Mouse (Mus musculus): ENCODE results near the gene Fezf2. TPM values are rescaled to one million over a fixed set of nuclear protein-coding genes. Genes with fewer than 3 reads are reported as not detected.

Gene Fezf2
- under 1 TPM in 1 of 2 experiments, not detected in 1; 0.12 TPM for total RNA-seq (2021)
- long read RNA-seq, experiment 1 = 0 reads
- long read RNA-seq, experiment 2 = 0 reads

DNA sequence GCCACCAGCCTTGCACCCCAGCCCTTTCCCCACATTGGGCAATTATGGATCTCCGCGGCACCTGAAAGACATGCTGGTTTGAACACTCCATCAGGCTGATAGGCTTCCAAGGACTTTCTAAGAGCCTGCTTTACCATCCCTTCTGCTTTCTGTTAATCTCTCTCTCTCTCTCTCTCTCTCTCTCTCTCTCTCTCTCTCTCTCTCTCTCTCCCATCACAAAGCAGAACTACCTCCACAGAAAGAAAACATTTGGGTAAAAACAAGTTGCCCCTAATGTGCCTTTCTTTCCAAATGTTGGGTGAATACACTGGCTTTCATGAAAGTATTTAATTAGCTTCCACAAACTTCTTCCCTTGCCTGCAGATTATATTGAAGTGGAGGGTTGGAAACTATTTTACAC, at the start of gene Fezf2:
Gene Fezf2, minus strand, starts transcription at position 101 of the 400 bp plus-strand sequence.
- intact Hi-C loops (cut with DNase I) = no loop called here
- DNase-seq = no peak

DNA sequence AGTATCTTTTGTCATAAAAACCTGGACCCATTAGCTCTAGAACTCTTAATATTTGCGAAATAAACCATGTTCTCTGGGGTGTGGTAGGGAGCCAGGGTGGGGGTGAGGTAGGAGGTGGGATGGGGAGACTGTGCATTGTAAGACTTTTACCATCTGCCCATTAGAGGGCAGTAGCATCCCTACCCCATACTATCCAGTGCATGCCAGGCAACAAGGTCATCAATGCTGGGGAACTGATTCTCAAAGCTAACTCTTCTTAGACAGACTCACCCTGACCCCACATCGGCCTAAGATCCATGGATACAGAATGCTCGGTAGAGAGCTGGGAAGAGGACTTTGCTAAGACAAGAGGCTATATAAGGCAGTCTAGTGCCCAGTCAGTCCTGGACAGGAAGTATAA, 49.6 kb upstream of the Fezf2 start:
- intact Hi-C loops (cut with DNase I) = loop anchor here (10.0 kb wide), 1 partner anchor 127 kb away; no protein-coding TSS in a partner anchor
- no peak for DNase-seq

DNA sequence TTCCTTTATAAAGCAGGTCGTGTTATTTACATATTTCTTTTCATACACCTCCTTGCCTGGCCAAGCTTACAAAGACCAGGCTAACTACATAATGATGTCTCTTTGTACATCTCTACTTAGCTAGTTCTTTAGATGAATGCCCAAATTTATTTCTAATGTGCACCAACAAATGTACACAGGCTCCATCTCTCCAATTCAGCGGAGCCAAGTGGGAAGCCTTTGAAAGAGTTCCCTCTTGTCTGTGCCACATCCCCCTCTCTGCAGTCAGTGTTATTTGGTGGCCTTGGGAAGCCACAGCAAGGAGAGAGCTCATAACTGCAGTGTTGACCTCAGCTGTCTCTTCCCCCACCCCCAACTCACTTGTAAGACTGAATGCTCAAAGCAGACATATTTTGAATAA, 46.3 kb upstream of the Fezf2 start:
- no peak for DNase-seq
- intact Hi-C loops (cut with DNase I) = loop anchor here (10.0 kb wide), 1 partner anchor 130 kb away; no protein-coding TSS in a partner anchor

DNA sequence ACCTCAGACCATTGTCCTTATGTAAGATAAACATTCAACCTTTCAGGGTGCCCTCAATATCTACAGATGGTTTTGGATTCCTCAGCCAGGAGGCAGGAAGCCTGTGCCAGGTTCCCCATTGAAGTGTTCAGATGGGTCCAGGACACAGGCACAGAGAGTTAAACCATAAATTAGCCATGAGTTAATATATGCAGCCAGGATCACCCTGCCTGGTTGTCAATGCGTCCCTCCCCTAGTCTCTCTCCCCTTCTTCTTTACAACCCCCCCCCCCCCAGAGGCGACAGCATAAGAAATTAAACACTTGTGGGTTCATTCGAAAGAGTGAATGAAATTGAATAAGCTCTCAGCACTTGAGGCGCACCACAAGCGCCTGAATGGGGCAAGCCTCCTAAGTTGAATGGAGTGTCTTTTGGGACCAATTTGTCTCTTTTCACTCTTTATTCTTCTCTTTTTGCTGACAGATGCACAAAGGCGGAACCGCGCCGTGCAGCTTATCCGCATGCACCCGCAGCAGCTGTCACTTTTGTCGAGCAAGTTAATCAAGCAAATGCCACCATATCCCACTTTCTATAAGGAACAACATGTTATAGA, 45.4 kb upstream of the Fezf2 start:
- intact Hi-C loops (cut with DNase I) = loop anchor here (10.0 kb wide), 1 partner anchor 131 kb away; no protein-coding TSS in a partner anchor
- no peak for DNase-seq

DNA sequence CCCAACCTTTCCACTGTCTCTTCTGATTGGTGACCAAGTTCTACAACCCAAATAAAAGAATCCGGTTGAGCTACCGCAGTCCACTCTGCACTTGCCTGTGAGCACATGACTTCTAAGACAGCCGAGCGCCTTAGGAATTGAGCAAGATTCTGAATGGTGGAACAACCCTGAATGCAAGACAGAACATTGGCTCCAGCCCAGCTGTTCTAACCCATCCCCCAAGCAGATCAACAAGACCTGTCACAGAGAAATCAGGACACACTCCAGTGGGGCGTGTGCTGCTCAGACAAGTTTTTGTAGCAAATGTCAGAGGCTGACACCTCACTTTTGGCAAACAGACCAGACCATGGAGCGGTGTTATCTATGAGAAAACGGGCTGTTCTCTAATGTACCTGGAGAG, 43.2 kb upstream of the Fezf2 start:
- no peak for DNase-seq
- intact Hi-C loops (cut with DNase I) = loop anchor here (10.0 kb wide), 1 partner anchor 134 kb away; no protein-coding TSS in a partner anchor

DNA sequence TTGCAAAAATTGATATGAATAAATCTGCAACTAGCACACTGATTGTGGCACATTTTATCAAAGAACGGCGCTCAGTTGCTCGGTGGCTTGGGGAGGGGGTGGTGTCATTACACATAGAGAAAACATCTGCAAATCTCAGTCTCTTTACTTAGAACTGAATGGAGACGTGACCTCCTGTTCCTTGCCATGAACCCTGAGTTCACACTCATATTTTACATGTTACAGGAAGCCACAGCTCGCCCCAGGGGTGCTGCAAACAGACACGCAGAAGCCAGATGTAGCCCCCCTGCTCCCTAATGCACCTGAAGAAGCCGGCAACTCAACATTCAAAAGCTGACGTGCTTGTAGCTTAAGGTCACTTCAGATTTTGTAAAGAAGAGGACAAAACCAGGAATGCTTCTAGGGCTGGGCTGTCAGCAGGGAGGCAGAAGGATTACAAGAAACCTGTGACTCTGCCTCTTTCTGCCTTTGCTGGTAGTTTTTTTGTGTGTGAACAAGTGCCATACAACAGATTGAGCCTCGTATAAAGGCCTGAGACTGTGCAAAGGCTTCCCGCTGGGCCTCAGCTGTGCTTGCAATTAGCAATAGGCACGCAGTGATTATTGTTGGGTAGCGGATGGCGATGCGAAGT, 40.9 kb upstream of the Fezf2 start:
- intact Hi-C loops (cut with DNase I) = no loop called here
- DNase-seq = no peak

DNA sequence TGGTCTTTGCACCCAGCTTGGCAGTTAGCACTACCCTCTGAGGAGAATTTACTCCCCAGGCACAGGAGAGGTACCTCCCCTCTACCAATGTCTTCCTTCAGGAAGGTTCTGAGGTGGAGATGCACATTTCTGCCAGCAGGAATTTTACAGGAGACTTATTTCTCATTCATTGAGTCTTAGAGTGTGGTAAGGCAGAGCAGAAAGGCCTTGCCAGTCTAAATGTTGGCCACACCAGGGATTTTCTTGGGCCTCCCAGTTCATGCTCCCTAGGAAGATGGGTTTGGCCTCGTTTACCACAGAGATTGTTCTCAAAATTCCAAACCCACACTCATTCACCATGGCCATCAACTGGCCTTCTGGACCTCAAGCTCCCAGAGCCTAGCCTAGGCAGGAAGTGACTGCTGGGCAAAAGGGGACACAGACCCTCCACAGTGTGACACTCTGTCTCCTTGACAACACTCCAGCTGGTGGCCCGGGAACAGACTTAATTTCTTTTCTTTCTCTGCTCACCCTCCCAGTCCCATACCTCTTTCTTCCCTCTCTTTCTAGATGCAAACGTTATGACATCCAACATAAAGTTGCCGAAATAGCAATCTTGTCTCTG, 40.3 kb upstream of the Fezf2 start:
- no peak for DNase-seq
- intact Hi-C loops (cut with DNase I) = no loop called here

DNA sequence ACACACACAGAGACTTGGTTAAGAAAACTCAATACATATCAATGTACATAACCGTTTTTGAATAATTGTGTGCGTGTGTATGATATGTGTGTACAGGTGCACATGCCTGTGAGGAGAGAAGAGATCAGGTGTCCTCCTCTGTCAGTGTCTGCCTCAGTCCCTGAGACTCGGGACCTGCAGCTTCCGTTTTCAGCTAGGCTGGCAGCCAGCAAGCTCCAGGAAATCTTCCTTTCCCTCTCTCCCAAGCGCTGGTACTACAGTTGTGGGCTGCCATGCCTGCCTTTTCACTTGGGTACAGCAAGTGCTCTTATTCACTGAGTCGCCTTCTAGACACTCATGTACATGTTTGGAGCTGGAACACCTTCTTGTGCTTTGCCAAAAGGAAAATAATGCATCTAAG, 39.2 kb upstream of the Fezf2 start:
- intact Hi-C loops (cut with DNase I) = no loop called here
- no peak for DNase-seq

DNA sequence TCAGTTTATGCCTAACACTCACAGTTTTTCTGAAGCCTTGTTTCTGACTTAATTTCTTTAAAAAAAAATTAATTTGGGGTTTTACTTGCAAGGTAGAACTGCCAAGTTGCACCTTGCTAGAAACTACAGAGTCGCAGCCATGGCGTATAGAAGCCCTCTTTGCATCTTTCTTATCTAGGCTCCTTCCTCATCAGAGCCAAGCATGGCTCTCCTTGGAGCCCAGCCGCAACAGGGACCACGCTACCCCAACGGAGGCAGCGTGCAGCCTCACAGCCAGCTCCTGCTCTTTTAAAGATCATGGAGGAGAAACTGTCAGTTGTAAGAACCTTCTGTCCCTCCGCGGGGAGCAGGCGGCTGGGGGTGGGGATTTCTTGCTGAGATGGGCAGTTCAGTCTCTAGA, 29.9 kb upstream of the Fezf2 start:
- intact Hi-C loops (cut with DNase I) = no loop called here
- no peak for DNase-seq

DNA sequence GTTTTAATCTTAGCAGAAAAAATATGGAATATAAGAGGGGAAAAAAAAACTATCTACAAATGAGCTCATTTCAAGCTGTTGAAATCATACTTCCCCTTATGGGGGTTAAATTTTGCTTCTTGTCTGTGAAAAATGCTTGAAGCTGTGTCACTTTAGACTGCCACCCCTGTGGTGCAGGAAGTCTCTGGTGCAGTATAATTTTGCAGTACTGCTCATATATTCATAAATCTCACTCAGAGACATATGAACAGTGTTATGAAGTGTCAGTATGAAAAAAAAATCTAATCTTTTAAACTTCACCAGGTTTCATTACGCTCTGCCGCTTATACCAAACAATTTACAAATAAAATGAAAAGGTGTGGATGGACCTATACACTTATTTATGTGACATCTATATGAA, 29.3 kb upstream of the Fezf2 start:
- intact Hi-C loops (cut with DNase I) = no loop called here
- no peak for DNase-seq

DNA sequence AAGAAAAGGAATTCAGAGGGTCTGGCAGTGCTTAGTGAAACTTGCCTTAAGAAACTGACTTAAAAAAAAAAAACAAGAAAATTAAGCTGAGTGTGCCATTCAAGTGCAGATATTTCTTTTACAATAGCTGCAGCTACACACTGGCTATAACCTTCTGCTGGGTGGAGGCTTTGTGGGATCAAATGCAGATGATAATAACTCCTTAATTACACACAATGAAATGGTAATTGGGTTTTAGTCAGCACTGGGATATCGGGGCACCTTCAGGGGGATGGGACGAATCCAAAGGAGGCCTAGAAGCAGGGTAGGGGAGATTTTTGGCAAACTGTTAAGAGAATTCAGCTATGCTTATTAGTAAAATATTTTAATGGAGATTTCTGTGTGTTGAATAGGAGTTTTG, 27.5 kb upstream of the Fezf2 start:
- DNase-seq = no peak

DNA sequence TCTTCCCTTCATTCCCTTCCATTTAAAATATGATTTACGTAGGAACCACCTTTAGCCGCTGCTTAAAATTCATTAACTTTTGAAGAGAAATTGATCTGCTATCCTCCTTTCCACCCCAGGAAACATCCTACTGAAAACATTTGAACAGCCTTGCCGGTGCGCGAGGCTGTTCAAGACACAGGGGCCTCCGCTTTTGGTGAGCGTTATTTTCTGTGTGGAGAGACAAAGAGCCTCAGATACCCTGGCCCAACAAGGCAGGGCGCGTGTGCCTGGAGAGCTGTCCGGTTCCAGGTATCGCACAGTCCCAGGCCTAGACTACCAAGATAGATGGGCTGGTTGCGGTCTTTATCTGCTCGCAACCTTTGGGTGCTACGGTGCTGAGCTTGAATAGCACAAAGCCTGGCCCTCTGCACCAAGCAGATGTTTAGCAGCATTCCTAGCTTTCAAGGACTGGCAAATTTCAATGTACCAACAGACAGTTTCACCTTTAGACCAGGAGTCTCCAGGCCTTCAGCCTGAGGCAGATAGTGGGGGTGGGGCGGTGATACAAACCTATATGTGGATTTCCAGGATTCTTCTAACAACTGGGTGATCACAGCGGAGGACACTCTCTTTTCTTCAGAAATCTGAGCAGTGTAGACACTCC, 2.4 kb upstream of the Fezf2 start:
- intact Hi-C loops (cut with DNase I) = no loop called here
- DNase-seq = no peak

More for the DNA sequence above, 27.5 kb upstream of the Fezf2 start:
- intact Hi-C loops (cut with DNase I) = no loop called here

DNA sequence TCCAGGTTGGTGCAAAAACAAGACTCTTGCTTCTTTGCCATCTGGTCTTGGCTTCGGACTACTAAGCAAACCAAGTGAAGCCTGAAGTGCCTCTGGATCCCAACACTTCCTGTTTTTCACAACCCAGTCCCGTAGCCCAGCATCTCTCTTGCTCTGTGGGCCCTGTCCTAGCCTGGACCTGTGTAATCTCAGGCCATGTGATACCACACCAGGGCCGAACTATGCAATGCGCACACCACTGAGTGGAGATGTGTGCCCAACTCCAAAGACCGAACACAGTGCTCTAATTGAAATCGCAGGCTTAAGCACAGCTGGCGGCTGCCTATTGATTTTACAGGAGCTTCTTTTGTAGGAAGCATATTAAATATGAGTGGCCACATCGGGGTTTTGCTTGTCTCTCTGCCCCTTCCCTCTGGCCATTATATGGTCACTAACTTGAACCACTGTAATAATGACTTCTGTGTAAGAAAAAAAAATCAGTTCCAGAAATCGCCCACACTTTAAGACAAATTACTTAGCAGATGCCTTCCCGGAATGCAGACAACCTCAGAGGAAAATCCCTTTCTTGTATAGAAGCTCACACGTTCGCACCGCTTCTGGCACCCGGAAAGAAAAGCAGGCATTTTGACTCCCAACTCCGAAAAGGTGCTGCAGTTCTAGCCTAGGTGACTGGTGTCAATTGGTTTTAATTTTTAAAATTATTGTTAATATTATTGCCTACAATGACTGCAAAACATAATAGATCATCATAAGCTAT, 1.5 kb upstream of the Fezf2 start:
- intact Hi-C loops (cut with DNase I) = no loop called here
- DNase-seq = no peak

DNA sequence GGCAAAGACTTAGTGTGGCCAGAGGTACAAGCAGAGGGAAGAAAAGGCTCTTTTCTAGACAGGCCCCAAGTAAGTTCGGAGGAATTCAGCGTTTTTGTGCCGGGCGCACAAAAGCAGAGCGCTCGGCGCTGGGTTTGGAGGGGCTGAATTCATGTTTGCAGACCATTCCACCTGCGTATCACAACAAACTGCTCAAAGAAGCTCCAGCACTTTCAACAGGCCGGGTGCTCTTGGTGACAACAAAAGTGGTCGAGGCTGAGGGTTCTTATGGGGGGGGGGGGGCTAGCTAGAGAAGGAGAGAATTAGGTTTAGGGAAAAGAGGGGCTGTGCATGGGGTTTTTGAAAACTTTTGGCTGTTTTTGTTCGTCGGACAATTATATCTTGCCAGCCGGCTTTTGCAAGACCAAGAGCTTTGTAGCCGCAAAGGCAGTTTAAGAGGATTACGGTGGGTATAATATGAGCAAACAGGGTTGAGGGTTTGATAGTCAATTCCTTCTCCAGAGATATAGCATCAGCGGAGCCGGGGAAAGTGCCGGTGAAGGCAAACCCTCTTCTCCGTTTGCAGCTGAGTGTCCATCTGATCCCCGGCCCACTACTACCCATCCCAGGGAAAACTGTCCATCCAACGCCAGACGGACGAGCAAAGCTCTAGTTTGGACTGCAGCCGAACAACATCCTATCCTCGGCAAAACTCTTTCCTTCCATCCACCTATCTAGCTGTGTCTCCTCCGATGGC, 956 bp downstream of the Fezf2 start:
- no peak for DNase-seq
- intact Hi-C loops (cut with DNase I) = no loop called here

DNA sequence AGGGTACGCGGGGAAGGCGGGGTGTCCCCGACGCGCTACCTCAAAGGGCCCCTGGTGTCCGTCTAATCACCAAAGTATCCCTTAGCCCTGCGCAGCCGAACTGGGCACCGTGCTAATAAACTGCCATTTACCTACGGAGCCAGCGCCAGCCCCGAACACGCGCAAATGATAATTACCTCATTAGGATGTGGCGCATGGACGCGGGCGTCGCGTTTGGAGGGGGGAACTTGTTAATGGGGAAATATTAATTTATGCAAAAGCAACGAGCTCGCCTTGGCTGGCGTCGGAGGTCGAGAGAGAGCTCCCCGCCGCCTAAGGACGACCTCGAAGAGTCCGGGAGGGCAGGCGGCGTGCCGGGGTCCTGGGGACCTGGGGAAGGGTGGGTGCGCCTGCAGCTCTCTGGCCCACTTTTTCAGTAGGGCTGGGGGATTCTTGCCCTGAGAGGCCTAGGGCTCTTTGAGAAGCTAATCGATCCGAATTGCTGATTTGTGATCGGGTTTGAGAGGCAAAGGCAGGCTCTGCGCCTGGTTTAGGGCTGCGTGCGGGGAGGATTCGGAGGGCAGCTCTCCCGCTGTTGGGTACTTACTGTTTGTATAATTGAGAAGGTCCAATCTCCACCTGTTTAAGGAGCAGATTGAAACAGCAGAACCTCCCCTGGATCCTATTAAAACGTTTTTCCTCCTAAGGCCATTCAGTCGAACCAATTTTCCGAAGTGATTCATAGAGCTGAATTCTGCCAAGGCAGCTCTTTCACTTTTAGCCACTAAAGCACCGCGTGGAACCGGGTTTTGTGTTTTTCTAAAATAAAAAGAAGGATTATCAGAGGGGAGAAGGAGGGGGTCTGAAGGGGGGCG, 1.8 kb downstream of the Fezf2 start:
- no peak for DNase-seq
- intact Hi-C loops (cut with DNase I) = no loop called here

DNA sequence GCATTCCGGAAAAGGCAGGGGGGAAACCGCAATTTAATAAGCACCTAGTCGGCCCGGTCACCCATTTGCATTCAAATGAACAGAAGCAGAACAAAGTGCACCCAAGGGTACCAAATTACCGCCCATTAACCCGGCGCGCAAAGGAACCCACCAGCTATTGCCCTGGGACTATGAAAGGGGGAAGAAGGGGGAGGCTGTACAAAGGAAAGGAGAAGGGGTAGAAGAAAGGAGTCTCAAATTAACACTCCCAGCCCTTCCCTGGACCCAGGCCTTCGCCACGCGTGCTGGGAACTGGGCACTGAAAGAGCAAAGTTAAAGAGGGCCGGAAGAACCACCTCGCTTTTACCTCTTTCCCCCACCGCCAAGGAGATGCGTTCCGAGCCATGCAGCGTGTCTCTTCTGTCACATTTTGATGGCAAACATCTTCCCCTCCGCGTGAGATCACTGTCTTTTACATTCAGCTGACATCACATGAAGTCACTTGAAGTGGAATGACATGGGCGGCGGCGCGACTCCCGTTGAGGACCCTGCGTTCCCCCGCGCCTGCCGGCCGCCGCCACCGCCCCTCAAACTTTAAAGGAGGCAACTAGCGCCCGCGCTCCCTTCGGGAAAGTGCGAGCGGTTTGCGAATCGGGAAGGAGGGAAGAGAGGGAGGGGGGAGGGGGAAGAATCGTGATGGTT, 2.6 kb downstream of the Fezf2 start:
- no peak for DNase-seq
- intact Hi-C loops (cut with DNase I) = no loop called here

DNA sequence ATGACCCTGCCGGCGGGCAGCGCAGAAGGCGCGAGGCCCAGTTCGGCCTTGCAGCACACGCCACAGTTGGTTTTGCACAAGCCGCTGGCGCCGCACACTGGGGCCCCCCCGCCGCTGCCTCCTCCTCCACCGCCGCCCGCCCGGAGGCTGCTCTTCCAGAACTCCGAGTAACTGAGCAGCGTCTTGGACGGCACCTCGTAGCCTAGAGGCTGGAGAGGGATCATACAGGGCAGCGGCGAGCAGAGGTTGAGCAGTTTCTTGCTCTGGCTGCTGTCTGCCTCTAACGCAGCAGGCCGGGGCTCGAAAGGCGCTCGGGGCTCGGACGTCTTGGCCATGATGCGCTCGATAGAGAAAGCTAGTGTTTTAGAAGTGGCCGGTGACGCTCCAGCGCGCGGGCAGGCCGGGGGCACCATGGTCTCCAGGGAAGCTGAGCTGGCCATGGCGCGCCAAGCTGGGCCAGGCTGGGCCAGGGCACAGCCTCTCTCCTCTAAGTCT, 3.2 kb downstream of the Fezf2 start:
- intact Hi-C loops (cut with DNase I) = no loop called here
- no peak for DNase-seq

DNA sequence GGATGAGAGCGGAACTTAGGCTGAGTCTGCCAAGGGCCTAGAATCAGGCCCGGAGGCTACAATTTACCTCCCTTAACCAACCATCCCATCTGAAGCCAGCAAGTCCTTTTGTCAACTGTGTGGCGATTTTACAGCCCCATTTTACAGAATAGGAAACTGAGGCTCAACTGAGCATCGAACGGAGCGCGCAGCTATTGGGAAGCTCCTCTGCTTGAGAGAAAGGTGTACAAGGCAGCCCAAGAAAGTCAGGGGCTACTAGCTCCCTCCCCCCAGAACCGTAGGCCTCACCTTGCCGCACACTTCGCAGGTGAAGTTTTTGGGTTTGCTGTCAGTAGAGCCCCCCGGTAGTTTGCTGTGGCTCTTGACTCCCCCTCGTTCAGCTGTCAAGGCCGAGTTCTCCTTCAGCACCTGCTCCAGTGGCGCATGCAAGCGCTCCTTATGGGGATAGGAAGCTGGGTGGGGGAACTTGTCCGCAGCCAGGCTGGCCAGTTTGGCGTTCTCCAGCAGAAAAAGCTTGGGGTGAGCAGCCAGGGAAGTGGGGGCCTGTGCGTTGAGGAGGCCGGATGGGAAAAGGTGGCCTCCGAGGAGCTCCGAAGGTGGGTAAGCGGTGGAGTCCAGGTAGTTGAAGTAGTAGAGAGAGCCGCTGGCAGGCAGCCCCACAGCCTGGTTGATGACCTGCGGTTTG, 3.8 kb downstream of the Fezf2 start:
- no peak for DNase-seq
- intact Hi-C loops (cut with DNase I) = no loop called here

Measured in heart, postnatal 14 days (tissue).